Mouse (Mus musculus): ENCODE results near the gene Gal3st2c.

DNA sequence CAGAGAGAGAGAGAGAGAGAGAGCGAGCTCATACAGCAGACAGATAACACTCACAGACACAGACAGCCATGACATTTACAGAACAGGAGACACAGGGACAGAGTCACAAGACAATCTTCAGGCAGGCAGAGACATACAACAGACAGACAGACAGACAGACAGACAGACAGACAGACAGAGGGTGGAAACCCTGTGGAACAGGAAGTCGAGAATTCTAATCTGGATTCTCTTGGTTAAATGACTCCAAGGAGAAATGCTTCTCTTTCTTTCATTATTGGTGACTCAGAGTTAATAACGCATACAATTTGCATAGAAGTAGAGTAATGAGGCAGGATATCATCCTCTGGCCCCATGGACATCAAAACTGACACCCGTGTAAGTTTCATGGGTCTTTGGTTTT is 56.2 kb downstream of the Gal3st2c start:
- TF ChIP-seq UBTF (IDR thresholded peaks at IDR 0.05; ENCODE audit: borderline replicate concordance, insufficient read depth, low read depth, low read length): no peak
- TF ChIP-seq POLR2A (IDR thresholded peaks at IDR 0.05; ENCODE audit: control insufficient read depth in 1 of 2, insufficient read depth in 1 of 2, low read depth in 1 of 2, low read length in 2 of 2, poor library complexity in 1 of 2): no peak
- no peak for TF ChIP-seq ZNF384 (IDR thresholded peaks at IDR 0.05; ENCODE audit: low read depth, low read length)
- TF ChIP-seq CTCF (IDR thresholded peaks at IDR 0.05 in 2 of 3, conservative IDR thresholded peaks at IDR 0.05 in 1 of 3; ENCODE audit: control insufficient read depth in 1 of 3, insufficient read depth in 1 of 3, low read depth in 2 of 3, low read length in 3 of 3, poor library complexity in 1 of 3, severe bottlenecking in 1 of 3): no peak
- TF ChIP-seq POLR2AphosphoS2 (IDR thresholded peaks at IDR 0.05; ENCODE audit: low read length): no peak
- no peak for TF ChIP-seq EP300 (IDR thresholded peaks at IDR 0.05; ENCODE audit: low read depth in 1 of 2, low read length in 2 of 2)
